Mouse (Mus musculus): ENCODE measurements at regions not wholly inside any gene's neighbourhood (a gene's known extent, or its start where the extent isn't known, plus 50 kb on each side); places are given as distances from the start of the nearest gene placed in this dataset.

- H3K4me2 ChIP-seq (ENCODE audit: low read depth): no peak overlapping the region
- ATAC-seq (ENCODE audit: insufficient read depth) (no peak), DNase-seq (ENCODE audit: low read depth in 3 of 3, low spot score in 3 of 3) (no peak)
- H3K4me3 ChIP-seq (ENCODE audit: insufficient read depth in 1 of 2, low read depth in 2 of 2, low read length in 2 of 2): no peak overlapping the region
- no peak overlapping the region for H3K27ac ChIP-seq
- no peaks in the 10 kb centered on the region for H3K9me3 ChIP-seq (ENCODE audit: control insufficient read depth, low read length)
- TF ChIP-seq CTCF (IDR thresholded peaks at IDR 0.05; ENCODE audit: low read depth) (no peak), EP300 (IDR thresholded peaks at IDR 0.05; ENCODE audit: low read depth) (no peak)
- H3K9ac ChIP-seq (replicated peaks): no peak overlapping the region
- H3K4me1 ChIP-seq (replicated peaks; ENCODE audit: control insufficient read depth in 2 of 2, insufficient read depth in 2 of 2, low read length in 1 of 2): no peaks in the 10 kb centered on the region
- no peaks in the 10 kb centered on the region for H3K27me3 ChIP-seq (ENCODE audit: control insufficient read depth, insufficient read depth, low read length)
- no peaks in the 10 kb centered on the region for H3K36me3 ChIP-seq (replicated peaks; ENCODE audit: control insufficient read depth, insufficient read depth, low read depth)
- 63% methylated on average over 1 of the region's 1 CpGs for WGBS (ENCODE audit: insufficient replicate concordance)
Observed at GRCm38 (mm10) chr1:79956121-79956520, 95.1 kb upstream of the Serpine2 start.

DNA sequence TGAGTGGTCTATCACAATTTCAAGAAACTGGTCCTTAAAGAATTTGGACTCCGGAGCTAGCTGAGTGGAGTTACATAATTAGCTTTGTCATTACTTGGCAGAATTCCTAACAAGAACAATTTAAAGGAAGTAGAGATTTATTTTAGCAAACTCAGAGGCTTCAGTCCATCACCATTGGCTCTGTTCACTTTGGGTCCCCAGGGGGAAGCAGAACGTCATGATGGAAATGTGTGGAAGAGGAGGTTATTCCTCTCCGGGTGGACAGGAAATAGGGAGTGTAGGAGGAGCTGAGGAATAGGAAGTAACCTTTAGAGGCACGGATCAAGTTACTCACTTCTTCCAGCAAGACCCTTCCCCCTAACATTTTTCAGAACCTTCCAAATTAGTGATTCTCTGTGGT, 83.3 kb upstream of the Serpine2 start:
- WGBS (ENCODE audit: insufficient replicate concordance): 48% methylated on average over 4 of the region's 4 CpGs
- no peak for ATAC-seq (ENCODE audit: insufficient read depth)
- no peak overlapping the region for H3K4me2 ChIP-seq (ENCODE audit: low read depth)
- H3K4me3 ChIP-seq (ENCODE audit: insufficient read depth in 1 of 2, low read depth in 2 of 2, low read length in 2 of 2): no peak overlapping the region
- no peaks in the 10 kb centered on the region for H3K27me3 ChIP-seq (ENCODE audit: control insufficient read depth, insufficient read depth, low read length)
- H3K9ac ChIP-seq (replicated peaks): no peak overlapping the region
- no peak overlapping the region for H3K27ac ChIP-seq
- no peaks in the 10 kb centered on the region for H3K4me1 ChIP-seq (replicated peaks; ENCODE audit: control insufficient read depth in 2 of 2, insufficient read depth in 2 of 2, low read length in 1 of 2)
- no peaks in the 10 kb centered on the region for H3K9me3 ChIP-seq (ENCODE audit: control insufficient read depth, low read length)
- no peak for DNase-seq (ENCODE audit: low read depth in 3 of 3, low spot score in 3 of 3)
- TF ChIP-seq CTCF (IDR thresholded peaks at IDR 0.05; ENCODE audit: low read depth): no peak
- TF ChIP-seq EP300 (IDR thresholded peaks at IDR 0.05; ENCODE audit: low read depth): no peak
- no peaks in the 10 kb centered on the region for H3K36me3 ChIP-seq (replicated peaks; ENCODE audit: control insufficient read depth, insufficient read depth, low read depth)

DNA sequence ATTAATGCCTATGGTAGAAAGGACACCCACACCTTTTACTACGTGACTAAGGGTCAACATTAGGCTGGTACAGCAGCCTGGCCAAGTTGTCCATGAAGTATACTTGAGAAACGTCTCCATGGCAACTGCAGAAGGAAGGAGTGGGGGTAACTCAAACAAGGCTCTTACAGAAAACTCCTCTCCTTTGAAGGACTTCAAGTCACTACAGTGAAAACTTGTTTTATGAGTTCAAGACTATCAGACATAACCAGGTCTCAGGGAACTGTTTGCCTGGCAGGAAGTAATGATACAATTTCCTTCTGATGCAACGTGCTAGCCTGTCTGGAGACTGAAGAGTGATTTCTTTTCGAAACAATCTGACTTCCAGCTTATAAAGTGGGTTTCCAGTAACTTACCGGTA, 71.5 kb upstream of the Serpine2 start:
- Histone ChIP-seq H3K27ac (no peak overlapping the region), H3K9me3 (ENCODE audit: control insufficient read depth, low read length) (no peaks in the 10 kb centered on the region), H3K4me2 (ENCODE audit: low read depth) (no peak overlapping the region), H3K27me3 (ENCODE audit: control insufficient read depth, insufficient read depth, low read length) (no peaks in the 10 kb centered on the region), H3K4me1 (replicated peaks; ENCODE audit: control insufficient read depth in 2 of 2, insufficient read depth in 2 of 2, low read length in 1 of 2) (no peaks in the 10 kb centered on the region), H3K4me3 (ENCODE audit: insufficient read depth in 1 of 2, low read depth in 2 of 2, low read length in 2 of 2) (no peak overlapping the region), H3K36me3 (replicated peaks; ENCODE audit: control insufficient read depth, insufficient read depth, low read depth) (no peaks in the 10 kb centered on the region), H3K9ac (replicated peaks) (no peak overlapping the region)
- no peak for DNase-seq (ENCODE audit: low read depth in 3 of 3, low spot score in 3 of 3)
- ATAC-seq (ENCODE audit: insufficient read depth): no peak
- no peak for TF ChIP-seq EP300 (IDR thresholded peaks at IDR 0.05; ENCODE audit: low read depth)
- TF ChIP-seq CTCF (IDR thresholded peaks at IDR 0.05; ENCODE audit: low read depth): no peak
- whole genome bisulfite sequencing (ENCODE audit: insufficient replicate concordance): 36% methylated on average over 5 of the region's 5 CpGs

DNA sequence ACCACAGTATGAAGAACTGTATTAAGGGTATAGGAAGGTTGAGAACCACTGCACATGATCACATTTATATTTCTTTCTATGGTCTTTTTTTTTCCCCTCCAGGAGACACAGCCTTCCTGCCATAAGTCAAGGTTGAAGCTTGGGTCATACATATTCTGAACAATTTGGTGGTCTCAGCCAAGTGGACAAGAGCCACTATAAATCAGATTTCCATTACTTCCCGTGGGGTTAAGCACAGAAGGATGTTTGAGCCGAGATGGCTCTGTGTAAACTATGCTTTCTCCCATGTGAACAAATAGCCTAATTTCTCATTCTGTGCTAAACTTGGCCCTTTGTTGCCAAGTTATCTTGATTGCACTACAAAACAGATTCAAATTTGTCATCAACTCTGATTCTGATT, 66.8 kb upstream of the Serpine2 start:
- 40% methylated on average over 2 of the region's 2 CpGs for WGBS (ENCODE audit: insufficient replicate concordance)
- Histone ChIP-seq H3K27me3 (ENCODE audit: control insufficient read depth, insufficient read depth, low read length) (no peaks in the 10 kb centered on the region), H3K4me3 (ENCODE audit: insufficient read depth in 1 of 2, low read depth in 2 of 2, low read length in 2 of 2) (no peak overlapping the region), H3K27ac (no peak overlapping the region), H3K36me3 (replicated peaks; ENCODE audit: control insufficient read depth, insufficient read depth, low read depth) (no peaks in the 10 kb centered on the region), H3K4me1 (replicated peaks; ENCODE audit: control insufficient read depth in 2 of 2, insufficient read depth in 2 of 2, low read length in 1 of 2) (no peaks in the 10 kb centered on the region), H3K4me2 (ENCODE audit: low read depth) (no peak overlapping the region), H3K9me3 (ENCODE audit: control insufficient read depth, low read length) (no peaks in the 10 kb centered on the region), H3K9ac (replicated peaks) (no peak overlapping the region)
- no peak for DNase-seq (ENCODE audit: low read depth in 3 of 3, low spot score in 3 of 3)
- no peak for ATAC-seq (ENCODE audit: insufficient read depth)
- TF ChIP-seq CTCF (IDR thresholded peaks at IDR 0.05; ENCODE audit: low read depth) (no peak), EP300 (IDR thresholded peaks at IDR 0.05; ENCODE audit: low read depth) (no peak)

GRCm38 (mm10) chr1:79925776-79926175, 64.8 kb upstream of the Serpine2 start:
- DNase-seq (ENCODE audit: low read depth in 3 of 3, low spot score in 3 of 3): no peak
- WGBS (ENCODE audit: insufficient replicate concordance): 45% methylated on average over 1 of the region's 1 CpGs

More at GRCm38 (mm10) chr1:79925776-79926175, 64.8 kb upstream of the Serpine2 start:
- Histone ChIP-seq H3K4me3 (ENCODE audit: insufficient read depth in 1 of 2, low read depth in 2 of 2, low read length in 2 of 2) (no peak overlapping the region), H3K27me3 (ENCODE audit: control insufficient read depth, insufficient read depth, low read length) (no peaks in the 10 kb centered on the region), H3K4me2 (ENCODE audit: low read depth) (no peak overlapping the region), H3K9ac (replicated peaks) (no peak overlapping the region), H3K27ac (no peak overlapping the region), H3K9me3 (ENCODE audit: control insufficient read depth, low read length) (no peaks in the 10 kb centered on the region), H3K4me1 (replicated peaks; ENCODE audit: control insufficient read depth in 2 of 2, insufficient read depth in 2 of 2, low read length in 1 of 2) (no peaks in the 10 kb centered on the region), H3K36me3 (replicated peaks; ENCODE audit: control insufficient read depth, insufficient read depth, low read depth) (no peaks in the 10 kb centered on the region)
- no peak for ATAC-seq (ENCODE audit: insufficient read depth)
- no peak for TF ChIP-seq CTCF (IDR thresholded peaks at IDR 0.05; ENCODE audit: low read depth)
- no peak for TF ChIP-seq EP300 (IDR thresholded peaks at IDR 0.05; ENCODE audit: low read depth)

Measured in liver, embryonic 14.5 days (tissue).